Mouse (Mus musculus) CH12.LX (cell line): ENCODE results near the gene Pde4d. TPM values are rescaled to one million over a fixed set of nuclear protein-coding genes. Genes with fewer than 3 reads are reported as not detected.

Experiments used
- DNase-seq: peaks from one replicate; pipeline ENCODE4 v3.0.0-alpha.2; 2013; ENCODE audit errors: extremely low read depth
- H3K27ac ChIP-seq: 2 replicates; pipeline ENCODE4 v1.5.1; 2012; ENCODE audit warnings: low read depth, mild to moderate bottlenecking, control low read depth, moderate library complexity; ENCODE audit not compliant: insufficient read depth
- H3K27me3 ChIP-seq: replicated peaks from 2 replicates; pipeline ENCODE3; 2012; ENCODE audit warnings: inconsistent platforms
- H3K36me3 ChIP-seq, 2 experiments: replicated peaks in 1 of 2; 2 replicates each; pipeline versions ENCODE3 to v1.6.1; 2012; ENCODE audit warnings: inconsistent platforms in 1 of 2, low read length in 1 of 2, mild to moderate bottlenecking in 1 of 2, mixed read lengths in 1 of 2, moderate library complexity in 1 of 2; ENCODE audit not compliant: control insufficient read depth in 1 of 2, insufficient read depth in 1 of 2
- H3K4me1 ChIP-seq, 2 experiments: 2 replicates each; pipeline ENCODE4 v1.6.1; 2012; ENCODE audit warnings: inconsistent platforms in 1 of 2, moderate library complexity in 1 of 2; ENCODE audit not compliant: insufficient read depth in 2 of 2, control insufficient read depth in 1 of 2
- H3K4me2 ChIP-seq: 2 replicates; pipeline ENCODE4 v1.6.1; 2012; ENCODE audit warnings: low read depth, mild to moderate bottlenecking, control low read depth; ENCODE audit not compliant: poor library complexity, insufficient read depth, severe bottlenecking
- H3K4me3 ChIP-seq, 3 experiments: fragments of 150-350 bp in 1 of 3; sonication (generic) in 1 of 3; replicated peaks in 1 of 3; 2 replicates each; pipeline versions ENCODE3 to v1.5.1; 2011 to 2012; ENCODE audit warnings: low read depth in 2 of 3, low read length in 2 of 3, mild to moderate bottlenecking in 2 of 3, moderate library complexity in 2 of 3, control low read depth in 1 of 3, improper control_type of control experiment in 1 of 3, inconsistent platforms in 1 of 3, mixed read lengths in 1 of 3; ENCODE audit not compliant: poor library complexity in 1 of 3
- H3K79me2 ChIP-seq: replicated peaks from 2 replicates; pipeline ENCODE4 v1.6.1; 2012; ENCODE audit warnings: mild to moderate bottlenecking, moderate library complexity; ENCODE audit not compliant: control insufficient read depth, poor library complexity, insufficient read depth, severe bottlenecking; ENCODE audit errors: extremely low read depth
- H3K9ac ChIP-seq: 2 replicates; pipeline ENCODE4 v1.6.1; 2012; ENCODE audit warnings: low read depth, mild to moderate bottlenecking, control low read depth, moderate library complexity; ENCODE audit not compliant: insufficient read depth
- H3K9me3 ChIP-seq: replicated peaks from 2 replicates; pipeline ENCODE3; 2012; ENCODE audit warnings: low read length, inconsistent platforms, mixed read lengths
- BHLHE40 ChIP-seq: IDR thresholded peaks from 2 replicates; pipeline ENCODE4 v1.6.1; 2011; ENCODE audit warnings: mild to moderate bottlenecking, low read depth, low read length, improper control_type of control experiment
- CTCF ChIP-seq, 2 experiments: IDR thresholded peaks in 1 of 2; conservative IDR thresholded peaks in 1 of 2; 2 replicates each; pipeline ENCODE4 v1.5.1; 2011 to 2012; ENCODE audit warnings: low read depth in 2 of 2, low read length in 2 of 2, improper control_type of control experiment in 1 of 2, inconsistent platforms in 1 of 2, mild to moderate bottlenecking in 1 of 2, moderate library complexity in 1 of 2
- E2F4 ChIP-seq: IDR thresholded peaks from 2 replicates; pipeline ENCODE4 v1.6.1; 2011; ENCODE audit warnings: low read depth, low read length, improper control_type of control experiment; ENCODE audit not compliant: insufficient replicate concordance
- KAT2A ChIP-seq: IDR thresholded peaks from 2 replicates; pipeline ENCODE4 v1.6.1; 2012; ENCODE audit warnings: low read length, improper control_type of control experiment, inconsistent platforms; ENCODE audit not compliant: insufficient replicate concordance
- MXI1 ChIP-seq: IDR thresholded peaks from 2 replicates; pipeline ENCODE4 v1.6.1; 2011; ENCODE audit warnings: mild to moderate bottlenecking, low read depth, low read length, improper control_type of control experiment
- RAD21 ChIP-seq: IDR thresholded peaks from 2 replicates; pipeline ENCODE4 v1.6.1; 2011; ENCODE audit warnings: low read depth, mild to moderate bottlenecking, low read length, improper control_type of control experiment, moderate library complexity
- SIN3A ChIP-seq: IDR thresholded peaks from 2 replicates; pipeline ENCODE4 v1.6.1; 2012; ENCODE audit warnings: low read length, improper control_type of control experiment, inconsistent platforms
- SMC3 ChIP-seq: IDR thresholded peaks from 2 replicates; pipeline ENCODE4 v1.6.1; 2011; ENCODE audit warnings: low read depth, low read length, improper control_type of control experiment
- TBP ChIP-seq: conservative IDR thresholded peaks from 2 replicates; pipeline ENCODE4 v1.6.1; 2011; ENCODE audit warnings: low read depth, low read length, improper control_type of control experiment
- TCF12 ChIP-seq: IDR thresholded peaks from 2 replicates; pipeline ENCODE4 v1.6.1; 2014; ENCODE audit warnings: low read depth, mild to moderate bottlenecking, inconsistent platforms, low read length, improper control_type of control experiment
- UBTF ChIP-seq: IDR thresholded peaks from 2 replicates; pipeline ENCODE4 v1.6.1; 2012; ENCODE audit warnings: low read depth, mild to moderate bottlenecking, inconsistent platforms, low read length, improper control_type of control experiment, moderate library complexity
- ZKSCAN1 ChIP-seq: IDR thresholded peaks from 2 replicates; pipeline ENCODE4 v1.6.1; 2012; ENCODE audit warnings: low read depth, inconsistent platforms, low read length, improper control_type of control experiment, borderline replicate concordance
- ZMIZ1 ChIP-seq: IDR thresholded peaks from 2 replicates; pipeline ENCODE4 v1.6.1; 2012; ENCODE audit warnings: low read depth, mild to moderate bottlenecking, inconsistent platforms, low read length, improper control_type of control experiment
- dilution Hi-C: fragments of 300-500 bp; cut with MboI; formaldehyde crosslinking; loops from 2 replicates; pipeline ENCODE4 v1.14.3; 2020; ENCODE audit warnings: low sequenced_read_pairs; ENCODE audit not compliant: extremely low pct_unique_long_range_greater_than_20kb, extremely low pct_ligation_motif_present
- in situ Hi-C: fragments of 300-500 bp; cut with MboI; formaldehyde crosslinking; loops from 3 replicates; pipeline ENCODE4 v1.14.3; 2019; ENCODE audit warnings: low sequenced_read_pairs, low pct_ligation_motif_present, low pct_unique_long_range_greater_than_20kb, mixed read lengths
- polyA plus RNA-seq: library from polyadenylated mRNA; unstranded; fragments of >175 nt; gene quantifications from 2 replicates; pipeline ENCODE4 v1.2.1, GENCODE M21; 2012; ENCODE audit warnings: low read depth; ENCODE audit not compliant: insufficient read length
- total RNA-seq, 2 experiments: library from RNA; depleted of rRNA; stranded (reverse); fragments of 300-350 nt in 1 of 2; fragments of >200 nt in 1 of 2; gene quantifications; 2 replicates each; pipeline ENCODE4 v1.2.3; 2012 to 2014

The Pde4d gene
- total and polyA plus RNA-seq, 3 experiments, result not detected

- H3K4me3 ChIP-seq, result no peak overlapping the region
- H3K9ac ChIP-seq, result no peak overlapping the region
- no peak overlapping the region for H3K27ac ChIP-seq
- no peaks in the 10 kb centered on the region for H3K36me3 ChIP-seq
- TF ChIP-seq CTCF (conservative IDR thresholded peaks at IDR 0.05 in 1 of 2, IDR thresholded peaks at IDR 0.05 in 1 of 2; ENCODE audit: low read depth in 2 of 2, low read length in 2 of 2), result 0 out of 4 replicates have a peak, but pooled peaks of 1 of the 2 experiments have one; percentile 2
- TF ChIP-seq BHLHE40, result no peak
- no peak for TF ChIP-seq ZMIZ1
- no peak; the same call in none of the 2 replicates for TF ChIP-seq RAD21
- no peak for DNase-seq
- H3K9me3 ChIP-seq, result peaks cover 24% of the 10 kb centered on the region
- in situ Hi-C loops (no loop called here), dilution Hi-C loops (no loop called here)
- H3K4me1 ChIP-seq, result no peaks in the 10 kb centered on the region
- H3K4me2 ChIP-seq, result no peak overlapping the region
- no peaks in the 10 kb centered on the region for H3K79me2 ChIP-seq
- H3K27me3 ChIP-seq, result no peaks in the 10 kb centered on the region
Observed at GRCm38 (mm10) chr13:109519485-109519884, 1069.7 kb downstream of the Pde4d start.

- Histone ChIP-seq H3K36me3 (no peaks in the 10 kb centered on the region), H3K79me2 (no peaks in the 10 kb centered on the region), H3K27me3 (no peaks in the 10 kb centered on the region), H3K4me2 (no peak overlapping the region), H3K9ac (no peak overlapping the region), H3K4me1 (no peaks in the 10 kb centered on the region), H3K27ac (no peak overlapping the region), H3K9me3 (peaks cover 26% of the 10 kb centered on the region), H3K4me3 (no peak overlapping the region)
- no peak for DNase-seq
- TF ChIP-seq BHLHE40, result no peak
- TF ChIP-seq ZMIZ1, result no peak
- no peak for TF ChIP-seq CTCF (conservative IDR thresholded peaks at IDR 0.05 in 1 of 2, IDR thresholded peaks at IDR 0.05 in 1 of 2; ENCODE audit: low read depth in 2 of 2, low read length in 2 of 2)
- no peak for TF ChIP-seq SMC3
- no peak for TF ChIP-seq TCF12
- no peak for TF ChIP-seq MXI1
- TF ChIP-seq ZKSCAN1, result no peak
- no peak for TF ChIP-seq SIN3A
- no peak for TF ChIP-seq UBTF
- no peak for TF ChIP-seq E2F4
- no peak for TF ChIP-seq TBP
- no peak for TF ChIP-seq KAT2A
- in situ Hi-C loops (no loop called here), dilution Hi-C loops (no loop called here)
Observed at GRCm38 (mm10) chr13:109519966-109520646, 1070.4 kb downstream of the Pde4d start.
